In the genomic region with DNA sequence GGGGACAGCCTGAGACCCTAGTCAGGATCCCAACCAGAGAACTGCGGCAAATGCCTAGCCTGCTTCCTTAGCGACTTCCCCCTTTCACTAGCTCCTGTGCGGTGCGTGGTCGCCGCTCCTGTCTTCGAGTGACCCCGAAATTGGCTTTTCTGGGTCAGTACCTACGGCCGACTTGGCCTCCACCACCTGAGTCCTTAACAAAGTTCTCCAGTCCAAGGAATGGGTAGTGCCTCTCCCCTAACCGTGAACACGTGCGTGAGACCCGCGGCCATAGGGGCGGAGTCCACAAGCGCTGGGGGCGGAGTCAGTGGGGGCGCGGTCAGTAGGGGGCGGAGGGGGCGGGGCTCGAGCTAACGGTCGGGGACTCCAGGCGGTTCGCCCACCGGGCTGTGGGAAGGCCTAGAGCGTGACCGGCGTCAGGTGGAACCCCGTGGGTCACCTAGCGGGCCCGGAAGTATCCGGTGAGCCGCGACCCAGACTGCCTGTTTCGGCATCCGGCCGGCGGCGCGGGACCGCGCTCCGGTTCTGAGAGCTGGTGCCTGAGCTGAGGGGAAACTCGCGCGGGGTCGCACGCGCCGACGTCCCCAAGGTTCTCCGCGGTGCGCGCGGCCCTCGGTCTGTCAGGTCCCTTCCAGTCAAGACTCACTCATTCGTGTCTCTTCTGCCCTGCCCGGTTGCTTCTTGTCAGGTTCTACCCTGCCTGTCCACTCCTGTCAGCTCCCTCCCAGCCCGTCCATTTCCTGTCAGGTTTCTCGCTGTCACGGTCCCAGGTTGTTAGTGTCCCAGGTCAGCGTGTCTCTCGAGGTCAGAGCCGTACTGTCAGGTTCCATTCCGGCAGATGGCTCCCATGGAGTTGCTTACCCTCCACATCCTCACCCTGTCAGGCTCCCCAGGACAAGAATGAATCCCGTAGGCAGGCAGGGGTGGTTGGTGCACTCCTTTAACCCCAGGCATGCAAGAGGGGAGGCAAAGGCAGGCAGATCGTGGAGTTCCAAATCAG, we compare ENCODE assay signal across 7 mouse cellular contexts. TPM values are rescaled to one million over a fixed set of nuclear protein-coding genes. Genes with fewer than 3 reads are reported as not detected.
DNase-seq lines count a peak whose midpoint lies in the region; ATAC-seq lines count a peak whose summit lies in the region.

A gene (plus strand): TSS at position 338 of the 1,000 bp plus-strand sequence.

- peaks cover 6% of the 10 kb centered on the region for H3K27me3 ChIP-seq in limb, embryonic 11.5 days (ENCODE audit: control insufficient read depth, insufficient read depth, low read length)
- H3K27me3 ChIP-seq in midbrain, embryonic 11.5 days (ENCODE audit: control insufficient read depth, insufficient read depth, low read length): peaks cover 25% of the 10 kb centered on the region

- DNase-seq in adrenal gland, adult (ENCODE audit: inconsistent age in 2 of 2, low spot score in 1 of 2): peak; percentile 70 to 94
- peak; percentile 44 to 64 for DNase-seq in cerebellum, postnatal 14 days
- DNase-seq in gastrocnemius, postnatal 14 days: peak; percentile 66
- DNase-seq in induced T-regulatory cell, adult 2 months (ENCODE audit: low read depth): peak; percentile 83
- DNase-seq in limb, embryonic 11.5 days (ENCODE audit: low spot score): peak; percentile 85
- DNase-seq in midbrain, embryonic 11.5 days (ENCODE audit: low spot score, missing footprints): peak; percentile 97
- DNase-seq in spleen, adult 18-20 months: peak; percentile 61 to 79

- no peak within 1 kb of the TSS for H3K27ac ChIP-seq in limb, embryonic 11.5 days (replicated peaks; ENCODE audit: low read depth, low read length)
- H3K27ac ChIP-seq in midbrain, embryonic 11.5 days (ENCODE audit: low read depth, low read length): no peak within 1 kb of the TSS

- intact Hi-C loops in gastrocnemius, postnatal 14 days (cut with DNase I; ENCODE audit: low total_unique reads): no loop called here

- peak; percentile 82 for ATAC-seq in limb, embryonic 11.5 days (ENCODE audit: insufficient number of reproducible peaks, low FRiP score, low TSS enrichment, low read depth)
- peak; percentile 89 for ATAC-seq in midbrain, embryonic 11.5 days (ENCODE audit: low FRiP score)

- no peaks in the 10 kb centered on the region for H3K36me3 ChIP-seq in limb, embryonic 11.5 days (ENCODE audit: control insufficient read depth, insufficient read depth, low read length)
- no peaks in the 10 kb centered on the region for H3K36me3 ChIP-seq in midbrain, embryonic 11.5 days (ENCODE audit: control insufficient read depth, insufficient read depth, low read length)

- no peaks in the 10 kb centered on the region for H3K4me1 ChIP-seq in limb, embryonic 11.5 days (ENCODE audit: control insufficient read depth, insufficient read depth, low read length)
- H3K4me1 ChIP-seq in midbrain, embryonic 11.5 days (ENCODE audit: control insufficient read depth, insufficient read depth, low read length): peaks cover 2% of the 10 kb centered on the region; the same call in 1 of the 2 replicates

- H3K9me3 ChIP-seq in limb, embryonic 11.5 days (ENCODE audit: control insufficient read depth, low read length): no peaks in the 10 kb centered on the region
- H3K9me3 ChIP-seq in midbrain, embryonic 11.5 days (ENCODE audit: control insufficient read depth, low read length): no peaks in the 10 kb centered on the region

- WGBS in limb, embryonic 11.5 days: under 1% methylated on average over 71 of the region's 71 CpGs
- WGBS in midbrain, embryonic 11.5 days: under 1% methylated on average over 71 of the region's 71 CpGs

- H3K9ac ChIP-seq in limb, embryonic 11.5 days (ENCODE audit: low read length): peak within 1 kb of the TSS; percentile 34
- peak within 1 kb of the TSS; percentile 59 for H3K9ac ChIP-seq in midbrain, embryonic 11.5 days (ENCODE audit: low read length)

- H3K4me3 ChIP-seq in limb, embryonic 11.5 days (ENCODE audit: low read depth, low read length): peak within 1 kb of the TSS; percentile 40
- H3K4me3 ChIP-seq in midbrain, embryonic 11.5 days (ENCODE audit: low read depth, low read length): peak within 1 kb of the TSS; percentile 66

- H3K4me2 ChIP-seq in limb, embryonic 11.5 days (ENCODE audit: low read depth, severe bottlenecking): peak within 1 kb of the TSS; percentile 60
- H3K4me2 ChIP-seq in midbrain, embryonic 11.5 days: peak within 1 kb of the TSS; percentile 82

RNA-seq across cellular contexts. Expression of the gene that starts here (rescaled TPM):
- total RNA-seq in gastrocnemius, postnatal 14 days (2021): not detected
- polyA plus RNA-seq in limb, embryonic 11.5 days (2014; fragmentation: Nextera tagmentation; extraction: Ambion mirVana): not detected in 2 replicates
- not detected in 2 replicates for polyA plus RNA-seq in midbrain, embryonic 11.5 days (2014; fragmentation: Nextera tagmentation; extraction: Ambion mirVana)

Comparison
In these comparisons a context has a peak if more than half of its experiments do, and no peak if none do; other contexts are left out.
1. Peak in DNase-seq in gastrocnemius, postnatal 14 days; RNA of the gene not detected or under 1 TPM.
2. Peak in DNase-seq, ATAC-seq, H3K4me3 ChIP-seq, H3K9ac ChIP-seq and H3K4me2 ChIP-seq in limb, embryonic 11.5 days; RNA of the gene not detected or under 1 TPM.
3. Peak in DNase-seq, ATAC-seq, H3K4me3 ChIP-seq, H3K9ac ChIP-seq and H3K4me2 ChIP-seq in midbrain, embryonic 11.5 days; RNA of the gene not detected or under 1 TPM.